Mouse (Mus musculus) heart, adult 2 months (tissue): ENCODE measurements around the gene Ajm1. TPM values are rescaled to one million over a fixed set of nuclear protein-coding genes. Genes with fewer than 3 reads are reported as not detected.

ENCODE experiments used
- DNase-seq, 2 experiments: peaks; one replicate each; pipeline ENCODE4 v3.0.0; 2021
- H3K27ac ChIP-seq: fragments of 200-600 bp; 2 replicates; pipeline ENCODE4 v1.8.1; 2022
- H3K27me3 ChIP-seq: fragments of 200-500 bp; 2 replicates; pipeline ENCODE4 v1.6.1; 2012; ENCODE audit warnings: mild to moderate bottlenecking, low read length, inconsistent platforms, mixed read lengths; ENCODE audit not compliant: control insufficient read depth, insufficient read depth
- H3K36me3 ChIP-seq: fragments of 200-500 bp; 2 replicates; pipeline ENCODE4 v1.6.1; 2012; ENCODE audit warnings: low read length, inconsistent platforms; ENCODE audit not compliant: control insufficient read depth, insufficient read depth
- H3K4me1 ChIP-seq: fragments of 200-500 bp; 2 replicates; pipeline ENCODE4 v1.6.1; 2011; ENCODE audit warnings: low read length; ENCODE audit not compliant: control insufficient read depth, insufficient read depth
- H3K4me3 ChIP-seq: fragments of 200-600 bp; 2 replicates; pipeline ENCODE4 v1.8.1; 2022
- H3K79me2 ChIP-seq: fragments of 200-500 bp; replicated peaks from 2 replicates; pipeline ENCODE4 v1.6.1; 2012; ENCODE audit warnings: mild to moderate bottlenecking, inconsistent platforms, low read length, moderate library complexity, mixed read lengths; ENCODE audit not compliant: control insufficient read depth, insufficient read depth
- H3K9ac ChIP-seq: fragments of 200-500 bp; 2 replicates; pipeline ENCODE4 v1.6.1; 2012; ENCODE audit warnings: low read depth, mild to moderate bottlenecking, control low read depth, inconsistent platforms, low read length, mixed read lengths
- CTCF ChIP-seq: fragments of 200-600 bp; IDR thresholded peaks from 2 replicates; pipeline ENCODE4 v1.8.1; 2022; ENCODE audit warnings: antibody characterized with exemption, mild to moderate bottlenecking, moderate library complexity
- EP300 ChIP-seq: fragments of 200-500 bp; IDR thresholded peaks from 2 replicates; pipeline ENCODE4 v1.6.1; 2011; ENCODE audit warnings: low read depth, low read length, control low read depth; ENCODE audit not compliant: insufficient read depth
- POLR2A ChIP-seq: fragments of 200-500 bp; IDR thresholded peaks from 2 replicates; pipeline ENCODE4 v1.6.1; 2011; ENCODE audit warnings: mild to moderate bottlenecking, low read depth, low read length, control low read depth; ENCODE audit not compliant: insufficient read depth
- WGBS: fragments of 180-500 bp; shearing (Covaris S2); methylation state at CpG from one replicate; pipeline ENCODE4 v1.1.7; 2018; 5-methylcytosine and 5-hydroxymethylcytosine counted together
- intact Hi-C: fragments of 180-260 bp; cut with DNase I; formaldehyde crosslinking; loops from one replicate; pipeline ENCODE4 v1.15.1; 2025
- polyA plus RNA-seq: library from polyadenylated mRNA; depleted of rRNA; stranded (reverse); fragments of >200 nt; gene quantifications from 2 replicates; pipeline ENCODE4 v1.2.3, GENCODE M21; 2012
- total RNA-seq, 2 experiments: library from RNA; stranded (reverse); gene quantifications; 2 replicates each; pipeline ENCODE4 v1.2.3; 2021

The Ajm1 gene
- total and polyA plus RNA-seq, 3 experiments: 0.05 to 1.1 (median 0.36) TPM

DNA sequence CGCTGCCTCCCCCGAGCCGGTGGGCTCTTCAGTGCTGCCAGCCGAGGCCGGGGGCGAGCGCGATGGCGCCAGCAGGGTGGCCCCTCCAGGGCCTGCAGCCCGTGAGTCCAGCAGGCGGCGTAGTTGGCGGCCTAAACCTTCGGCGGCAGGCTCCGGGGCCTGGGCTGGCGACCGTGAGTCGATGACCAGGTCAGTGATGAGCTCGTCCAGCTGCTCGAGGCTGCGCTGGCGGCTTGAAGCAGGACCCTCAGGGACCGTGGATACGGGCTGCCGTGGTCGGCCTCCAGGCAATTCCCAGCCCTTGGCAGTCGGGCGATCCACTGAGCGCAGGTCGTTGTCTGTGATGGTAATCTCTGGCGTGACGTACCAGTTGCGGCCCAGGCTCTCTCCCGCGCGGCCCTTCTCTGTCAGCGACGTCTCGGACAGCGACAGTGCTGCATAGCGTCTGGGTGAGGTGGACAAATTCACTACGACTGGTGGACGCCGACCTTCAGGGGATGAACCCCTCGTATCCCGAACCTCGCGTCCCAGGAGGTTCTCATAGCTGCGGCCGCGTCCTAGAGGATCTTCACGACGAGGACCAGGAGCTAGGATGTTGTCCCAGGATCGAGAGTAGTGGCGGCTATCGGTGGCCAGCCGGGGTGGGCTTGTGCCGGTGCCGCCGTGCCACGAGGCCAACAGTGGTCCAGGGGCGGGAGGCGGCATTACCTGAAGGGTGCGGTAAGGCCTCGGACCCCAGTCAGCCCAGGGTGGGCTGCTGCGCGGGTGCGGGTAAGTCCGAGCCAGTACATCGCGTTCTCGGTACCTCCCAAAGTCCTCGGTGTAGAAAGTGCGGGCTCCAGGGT, 3.4 kb downstream of the Ajm1 start:
- peaks cover 27% of the 10 kb centered on the region for H3K27me3 ChIP-seq
- H3K36me3 ChIP-seq: no peaks in the 10 kb centered on the region
- intact Hi-C loops: no loop called here
- DNase-seq: peak in 1 of 2 experiments; percentile 31
- WGBS: 3% methylated on average over 75 of the region's 75 CpGs
- H3K27ac ChIP-seq: no peak overlapping the region
- peak overlapping the region; percentile 21 for H3K4me3 ChIP-seq
- peak overlapping the region; percentile 10; the same call in 1 of the 2 replicates for H3K9ac ChIP-seq
- no peaks in the 10 kb centered on the region for H3K79me2 ChIP-seq
- H3K4me1 ChIP-seq: peaks cover 10% of the 10 kb centered on the region
- TF ChIP-seq EP300 (no peak), CTCF (peak; percentile 48)

GRCm38 (mm10) chr2:25576965-25577891, 4.3 kb downstream of the Ajm1 start:
- H3K36me3 ChIP-seq: no peaks in the 10 kb centered on the region
- H3K4me1 ChIP-seq: peaks cover 10% of the 10 kb centered on the region
- H3K27me3 ChIP-seq: peaks cover 27% of the 10 kb centered on the region
- no peaks in the 10 kb centered on the region for H3K79me2 ChIP-seq
- H3K27ac ChIP-seq: no peak overlapping the region
- H3K9ac ChIP-seq: no peak overlapping the region; the same call in 1 of the 2 replicates
- intact Hi-C loops: no loop called here
- WGBS: 17% methylated on average over 92 of the region's 92 CpGs
- peak overlapping the region; percentile 21; the same call in 1 of the 2 replicates for H3K4me3 ChIP-seq
- DNase-seq: no peak
- no peak for TF ChIP-seq EP300
- no peak for TF ChIP-seq POLR2A
- TF ChIP-seq CTCF: no peak

- no peak for DNase-seq
- Histone ChIP-seq H3K79me2 (no peaks in the 10 kb centered on the region), H3K4me3 (no peak overlapping the region), H3K9ac (0 out of 2 replicates have a peak overlapping the region, but pooled peaks have one; percentile 77), H3K36me3 (no peaks in the 10 kb centered on the region), H3K27ac (no peak overlapping the region; the same call in 1 of the 2 replicates), H3K4me1 (peaks cover 5% of the 10 kb centered on the region), H3K27me3 (peaks cover 27% of the 10 kb centered on the region)
- intact Hi-C loops: no loop called here
- WGBS: 84% methylated on average over 16 of the region's 16 CpGs
- no peak for TF ChIP-seq POLR2A
- TF ChIP-seq CTCF: no peak
- TF ChIP-seq EP300: no peak
Measured at GRCm38 (mm10) chr2:25576028-25576850, 5.3 kb downstream of the Ajm1 start.

GRCm38 (mm10) chr2:25575432-25576027, 6.0 kb downstream of the Ajm1 start:
- Histone ChIP-seq H3K27ac (peak overlapping the region; percentile 98), H3K9ac (peak overlapping the region; percentile 77), H3K79me2 (no peaks in the 10 kb centered on the region), H3K36me3 (no peaks in the 10 kb centered on the region), H3K4me1 (peaks cover 4% of the 10 kb centered on the region), H3K27me3 (peaks cover 27% of the 10 kb centered on the region), H3K4me3 (peak overlapping the region; percentile 88)
- DNase-seq: peak; percentile 57 to 60
- 5% methylated on average over 21 of the region's 21 CpGs for WGBS
- TF ChIP-seq POLR2A (no peak), CTCF (no peak), EP300 (no peak)
- intact Hi-C loops: no loop called here
